Mouse (Mus musculus) liver, postnatal 0 days (tissue): Measurements from ENCODE around the gene Josd1. TPM values are rescaled to one million over a fixed set of nuclear protein-coding genes. Genes with fewer than 3 reads are reported as not detected.

Experiments used
- ATAC-seq: fragments of 200-750 bp; cut with Nextera tagmentation; 2 replicates; pipeline ENCODE4 v1.8.0; 2017; ENCODE audit warnings: mild to moderate bottlenecking, moderate library complexity
- DNase-seq: peaks from one replicate; pipeline ENCODE4 v3.0.0-alpha.2; 2016
- H3K27ac ChIP-seq: fragments of 300-500 bp; sonication (generic); 2 replicates; pipeline ENCODE4 v1.5.1; 2014; ENCODE audit warnings: antibody characterized with exemption, moderate library complexity, mild to moderate bottlenecking, low read depth
- H3K27me3 ChIP-seq: fragments of 300-500 bp; sonication (generic); 2 replicates; pipeline ENCODE4 v1.6.1; 2014; ENCODE audit warnings: low read length, control low read depth, mixed read lengths; ENCODE audit not compliant: insufficient read depth
- H3K36me3 ChIP-seq: fragments of 300-500 bp; sonication (generic); replicated peaks from 2 replicates; pipeline ENCODE4 v1.6.1; 2014; ENCODE audit warnings: mild to moderate bottlenecking, control low read depth, low read length, moderate library complexity, mixed read lengths; ENCODE audit not compliant: insufficient read depth
- H3K4me1 ChIP-seq: fragments of 300-500 bp; sonication (generic); 2 replicates; pipeline ENCODE4 v1.6.1; 2014; ENCODE audit warnings: antibody characterized with exemption, mild to moderate bottlenecking, control low read depth; ENCODE audit not compliant: insufficient read depth
- H3K4me2 ChIP-seq: fragments of 300-500 bp; sonication (generic); 2 replicates; pipeline ENCODE4 v1.6.1; 2014; ENCODE audit warnings: low read depth, mild to moderate bottlenecking, low read length, moderate library complexity, mixed read lengths
- H3K4me3 ChIP-seq: fragments of 300-500 bp; sonication (generic); 2 replicates; pipeline ENCODE4 v1.5.1; 2014; ENCODE audit warnings: low read depth, low read length
- H3K9ac ChIP-seq: fragments of 300-500 bp; sonication (generic); replicated peaks from 2 replicates; pipeline ENCODE4 v1.6.1; 2014; ENCODE audit warnings: mild to moderate bottlenecking, moderate library complexity
- H3K9me3 ChIP-seq: fragments of 300-500 bp; sonication (generic); 2 replicates; pipeline ENCODE4 v1.6.1; 2016; ENCODE audit warnings: mild to moderate bottlenecking, control low read depth, low read length, mixed read lengths
- CTCF ChIP-seq: sonication (generic); IDR thresholded peaks from 2 replicates; pipeline ENCODE4 v1.5.1; 2016; ENCODE audit warnings: antibody characterized with exemption, low read depth
- EP300 ChIP-seq: IDR thresholded peaks from 2 replicates; pipeline ENCODE4 v1.6.1; 2016; ENCODE audit warnings: antibody characterized with exemption, low read depth, mild to moderate bottlenecking
- WGBS: fragments of 180-500 bp; shearing (Covaris S2); extraction: QIAGEN DNeasy Blood & Tissue Kit; methylation state at CpG from one replicate; pipeline ENCODE4 v1.1.7; 2014; ENCODE audit not compliant: insufficient replicate concordance; 5-methylcytosine and 5-hydroxymethylcytosine counted together
- polyA plus RNA-seq: library from polyadenylated mRNA; unstranded; fragments of >200 nt; fragmentation: Nextera tagmentation; extraction: Ambion mirVana; gene quantifications from 2 replicates; pipeline ENCODE4 v1.2.1, GENCODE M21; 2015

Josd1 gene
- polyA plus RNA-seq, 1 experiment from 2014 or later: 13.3 TPM

DNA sequence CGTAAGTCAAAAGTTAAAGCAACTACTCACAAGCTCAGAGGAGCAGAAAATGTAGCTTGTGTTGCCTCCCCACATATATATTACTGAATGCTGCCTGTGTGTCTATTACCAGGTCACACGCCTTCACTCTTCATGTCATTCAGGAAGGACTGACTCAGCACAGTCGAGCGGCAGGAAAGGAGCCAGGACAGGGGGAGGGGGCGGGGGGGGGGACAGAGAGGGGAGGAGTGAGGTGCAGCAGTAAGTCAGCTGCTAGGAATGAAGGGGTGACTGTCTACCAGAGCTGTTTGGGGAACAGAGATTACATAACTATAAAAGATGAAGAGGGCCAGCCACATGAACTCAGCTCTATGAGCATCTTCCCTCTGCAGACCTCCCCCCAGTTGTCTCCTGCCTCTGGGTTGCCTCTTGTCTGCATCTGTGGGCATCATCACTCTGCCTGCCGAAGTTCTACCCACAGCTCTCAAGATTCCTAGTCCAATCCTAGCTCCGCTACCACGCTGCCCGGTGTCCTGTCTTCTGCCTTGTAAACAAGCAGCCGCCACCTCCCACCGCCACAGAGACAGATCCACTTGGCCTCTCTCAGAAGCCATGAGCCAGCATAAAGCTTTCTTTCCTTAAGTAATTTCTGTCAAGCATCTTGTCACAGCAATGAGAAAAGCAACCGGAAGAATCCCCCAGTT, 46.4 kb downstream of the Josd1 start:
- TF ChIP-seq CTCF (no peak), EP300 (no peak)
- no peak for DNase-seq
- H3K9me3 ChIP-seq: no peaks in the 10 kb centered on the region
- no peak for ATAC-seq
- no peak overlapping the region for H3K27ac ChIP-seq
- H3K36me3 ChIP-seq: no peaks in the 10 kb centered on the region
- H3K9ac ChIP-seq: no peak overlapping the region
- no peaks in the 10 kb centered on the region for H3K27me3 ChIP-seq
- no peaks in the 10 kb centered on the region for H3K4me1 ChIP-seq
- 59% methylated on average over 11 of the region's 12 CpGs for WGBS
- no peak overlapping the region for H3K4me2 ChIP-seq
- no peak overlapping the region for H3K4me3 ChIP-seq

DNA sequence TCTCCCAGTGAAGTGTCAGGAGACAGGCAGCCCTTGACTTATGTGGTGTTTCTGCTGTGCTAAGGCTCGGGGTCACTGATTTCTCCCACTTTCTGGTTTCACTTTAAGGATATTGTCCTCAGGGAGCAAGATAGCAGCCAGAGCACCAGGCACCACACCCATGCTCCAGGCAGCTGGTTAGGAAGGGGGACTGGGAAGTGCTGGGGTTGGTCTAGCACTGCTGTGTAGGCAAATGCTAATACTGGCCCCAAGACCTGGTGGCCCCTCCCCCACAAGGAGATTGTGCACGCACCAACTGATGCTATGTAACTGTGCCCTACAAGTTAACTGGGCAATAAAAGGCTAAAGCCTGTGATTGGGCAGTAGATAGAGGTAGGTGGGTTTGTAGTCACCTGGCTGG, 57.2 kb downstream of the Josd1 start:
- Histone ChIP-seq H3K27ac (no peak overlapping the region), H3K9me3 (no peaks in the 10 kb centered on the region), H3K4me1 (no peaks in the 10 kb centered on the region), H3K4me2 (no peak overlapping the region), H3K27me3 (no peaks in the 10 kb centered on the region), H3K9ac (no peak overlapping the region), H3K4me3 (no peak overlapping the region), H3K36me3 (no peaks in the 10 kb centered on the region)
- 68% methylated on average over 2 of the region's 2 CpGs for WGBS
- no peak for DNase-seq
- TF ChIP-seq CTCF (no peak), EP300 (no peak)
- ATAC-seq: no peak

Other genes starting within 250 kb of the Josd1 start
- gene Csnk1e, start 232.4 kb downstream of the Josd1 start, polyA plus RNA-seq: 7.5 and 8.9 TPM in 2 replicates
- not detected in 2 replicates for gene Kcnj4, start 182.7 kb downstream of the Josd1 start, polyA plus RNA-seq
- gene Kdelr3, start 171.5 kb downstream of the Josd1 start, polyA plus RNA-seq: 3.4 and 3.5 TPM in 2 replicates
- gene Ddx17, start 141.2 kb downstream of the Josd1 start, polyA plus RNA-seq: 9.3 and 9.7 TPM in 2 replicates
- gene Dmc1, start 82.8 kb downstream of the Josd1 start, polyA plus RNA-seq: 0.15 and 0.25 TPM in 2 replicates
- gene Fam227a, start 29.0 kb downstream of the Josd1 start, polyA plus RNA-seq: 0.13 and 0.18 TPM in 2 replicates
- 8.5 and 8.8 TPM in 2 replicates for gene Cby1, start 28.7 kb downstream of the Josd1 start, polyA plus RNA-seq
- gene Tomm22, start 17.1 kb downstream of the Josd1 start, polyA plus RNA-seq: 123 and 126 TPM in 2 replicates
- 14.8 and 16.8 TPM in 2 replicates for gene Gtpbp1, start 2.9 kb upstream of the Josd1 start, polyA plus RNA-seq
- 3.3 and 4.2 TPM in 2 replicates for gene Sun2, start 54.6 kb upstream of the Josd1 start, polyA plus RNA-seq
- 9.7 and 10.2 TPM in 2 replicates for gene Dnal4, start 89.9 kb upstream of the Josd1 start, polyA plus RNA-seq
- gene Nptxr, start 116.8 kb upstream of the Josd1 start, polyA plus RNA-seq: 0.09 and 0.13 TPM in 2 replicates
- not detected in 2 replicates for gene Npcd, start 146.3 kb upstream of the Josd1 start, polyA plus RNA-seq
- 3.9 and 4.4 TPM in 2 replicates for gene Cbx6, start 146.8 kb upstream of the Josd1 start, polyA plus RNA-seq
- gene Apobec3, start 203.7 kb upstream of the Josd1 start, polyA plus RNA-seq: 34.6 and 38.1 TPM in 2 replicates